Mouse (Mus musculus): Measurements from ENCODE around the gene Bdkrb1. TPM values are rescaled to one million over a fixed set of nuclear protein-coding genes. Genes with fewer than 3 reads are reported as not detected.

Gene Bdkrb1
- polyA plus RNA-seq, 1 experiment from 2014 or later: 0.37 TPM

GRCm38 (mm10) chr12:105605212-105605611 is 2.3 kb downstream of the Bdkrb1 start:
- Histone ChIP-seq H3K27me3 (replicated peaks; ENCODE audit: insufficient read depth, low read length) (no peaks in the 10 kb centered on the region), H3K36me3 (ENCODE audit: insufficient read depth, low read length) (no peaks in the 10 kb centered on the region), H3K9me3 (ENCODE audit: low read length) (no peaks in the 10 kb centered on the region), H3K4me3 (ENCODE audit: low read depth, low read length) (no peak overlapping the region), H3K9ac (replicated peaks; ENCODE audit: low read depth) (no peak overlapping the region), H3K4me2 (replicated peaks; ENCODE audit: low read depth, low read length) (no peak overlapping the region), H3K4me1 (ENCODE audit: insufficient read depth, low read depth, low read length) (no peaks in the 10 kb centered on the region), H3K27ac (ENCODE audit: low read length) (no peak overlapping the region)
- no peak for ATAC-seq
- no peak for DNase-seq (ENCODE audit: low spot score)
- WGBS: 49% methylated on average over 8 of the region's 8 CpGs
- TF ChIP-seq EP300 (IDR thresholded peaks at IDR 0.05) (no peak), CTCF (IDR thresholded peaks at IDR 0.05) (no peak)

- 61% methylated on average over 4 of the region's 4 CpGs for WGBS
- no peaks in the 10 kb centered on the region for H3K36me3 ChIP-seq (ENCODE audit: insufficient read depth, low read length)
- no peaks in the 10 kb centered on the region for H3K4me1 ChIP-seq (ENCODE audit: insufficient read depth, low read depth, low read length)
- TF ChIP-seq CTCF (IDR thresholded peaks at IDR 0.05) (no peak), EP300 (IDR thresholded peaks at IDR 0.05) (no peak)
- no peaks in the 10 kb centered on the region for H3K9me3 ChIP-seq (ENCODE audit: low read length)
- DNase-seq (ENCODE audit: low spot score) (no peak), ATAC-seq (no peak)
- no peak overlapping the region for H3K27ac ChIP-seq (ENCODE audit: low read length)
- no peak overlapping the region for H3K9ac ChIP-seq (replicated peaks; ENCODE audit: low read depth)
- H3K4me2 ChIP-seq (replicated peaks; ENCODE audit: low read depth, low read length): no peak overlapping the region
- H3K27me3 ChIP-seq (replicated peaks; ENCODE audit: insufficient read depth, low read length): no peaks in the 10 kb centered on the region
- H3K4me3 ChIP-seq (ENCODE audit: low read depth, low read length): no peak overlapping the region
These were observed 4.0 kb downstream of the Bdkrb1 start for GRCm38 (mm10) chr12:105606881-105607280.

GRCm38 (mm10) chr12:105611045-105611444 is 8.2 kb downstream of the Bdkrb1 start:
- H3K4me2 ChIP-seq (replicated peaks; ENCODE audit: low read depth, low read length): no peak overlapping the region
- no peak for ATAC-seq
- no peak overlapping the region for H3K4me3 ChIP-seq (ENCODE audit: low read depth, low read length)
- TF ChIP-seq CTCF (IDR thresholded peaks at IDR 0.05): no peak
- TF ChIP-seq EP300 (IDR thresholded peaks at IDR 0.05): no peak
- H3K27me3 ChIP-seq (replicated peaks; ENCODE audit: insufficient read depth, low read length): no peaks in the 10 kb centered on the region
- H3K9me3 ChIP-seq (ENCODE audit: low read length): no peaks in the 10 kb centered on the region
- no peak overlapping the region for H3K27ac ChIP-seq (ENCODE audit: low read length)
- 84% methylated on average over 2 of the region's 2 CpGs for WGBS
- H3K36me3 ChIP-seq (ENCODE audit: insufficient read depth, low read length): no peaks in the 10 kb centered on the region
- H3K9ac ChIP-seq (replicated peaks; ENCODE audit: low read depth): no peak overlapping the region
- no peaks in the 10 kb centered on the region for H3K4me1 ChIP-seq (ENCODE audit: insufficient read depth, low read depth, low read length)
- DNase-seq (ENCODE audit: low spot score): no peak

GRCm38 (mm10) chr12:105611748-105612147 is 8.9 kb downstream of the Bdkrb1 start:
- DNase-seq (ENCODE audit: low spot score) (peak; percentile 75), ATAC-seq (peak; percentile 41; the same call in 1 of the 2 replicates)
- Histone ChIP-seq H3K27ac (ENCODE audit: low read length) (no peak overlapping the region), H3K36me3 (ENCODE audit: insufficient read depth, low read length) (no peaks in the 10 kb centered on the region), H3K9me3 (ENCODE audit: low read length) (no peaks in the 10 kb centered on the region), H3K4me3 (ENCODE audit: low read depth, low read length) (no peak overlapping the region), H3K9ac (replicated peaks; ENCODE audit: low read depth) (no peak overlapping the region), H3K4me2 (replicated peaks; ENCODE audit: low read depth, low read length) (no peak overlapping the region), H3K27me3 (replicated peaks; ENCODE audit: insufficient read depth, low read length) (no peaks in the 10 kb centered on the region), H3K4me1 (ENCODE audit: insufficient read depth, low read depth, low read length) (no peaks in the 10 kb centered on the region)
- no peak for TF ChIP-seq EP300 (IDR thresholded peaks at IDR 0.05)
- TF ChIP-seq CTCF (IDR thresholded peaks at IDR 0.05): peak; percentile 86
- 17% methylated on average over 7 of the region's 7 CpGs for WGBS

- ATAC-seq (no peak), DNase-seq (ENCODE audit: low spot score) (no peak)
- Histone ChIP-seq H3K27ac (ENCODE audit: low read length) (no peak overlapping the region), H3K36me3 (ENCODE audit: insufficient read depth, low read length) (peaks cover 10% of the 10 kb centered on the region; the same call in 1 of the 2 replicates), H3K27me3 (replicated peaks; ENCODE audit: insufficient read depth, low read length) (no peaks in the 10 kb centered on the region), H3K4me2 (replicated peaks; ENCODE audit: low read depth, low read length) (no peak overlapping the region), H3K4me3 (ENCODE audit: low read depth, low read length) (no peak overlapping the region), H3K9me3 (ENCODE audit: low read length) (no peaks in the 10 kb centered on the region), H3K4me1 (ENCODE audit: insufficient read depth, low read depth, low read length) (no peaks in the 10 kb centered on the region), H3K9ac (replicated peaks; ENCODE audit: low read depth) (no peak overlapping the region)
- TF ChIP-seq CTCF (IDR thresholded peaks at IDR 0.05): no peak
- TF ChIP-seq EP300 (IDR thresholded peaks at IDR 0.05): no peak
- 80% methylated on average over 10 of the region's 10 CpGs for WGBS
These were observed 10.7 kb downstream of the Bdkrb1 start for GRCm38 (mm10) chr12:105613559-105613958.

GRCm38 (mm10) chr12:105622048-105622447 is 19.2 kb downstream of the Bdkrb1 start:
- H3K27ac ChIP-seq (ENCODE audit: low read length): no peak overlapping the region
- WGBS: 91% methylated on average over 7 of the region's 7 CpGs
- H3K4me2 ChIP-seq (replicated peaks; ENCODE audit: low read depth, low read length): no peak overlapping the region
- DNase-seq (ENCODE audit: low spot score) (no peak), ATAC-seq (no peak)
- H3K4me1 ChIP-seq (ENCODE audit: insufficient read depth, low read depth, low read length): no peaks in the 10 kb centered on the region
- no peak overlapping the region for H3K4me3 ChIP-seq (ENCODE audit: low read depth, low read length)
- no peaks in the 10 kb centered on the region for H3K9me3 ChIP-seq (ENCODE audit: low read length)
- TF ChIP-seq CTCF (IDR thresholded peaks at IDR 0.05) (no peak), EP300 (IDR thresholded peaks at IDR 0.05) (no peak)
- H3K36me3 ChIP-seq (ENCODE audit: insufficient read depth, low read length): peaks cover 33% of the 10 kb centered on the region
- H3K27me3 ChIP-seq (replicated peaks; ENCODE audit: insufficient read depth, low read length): no peaks in the 10 kb centered on the region
- no peak overlapping the region for H3K9ac ChIP-seq (replicated peaks; ENCODE audit: low read depth)

- Histone ChIP-seq H3K4me2 (replicated peaks; ENCODE audit: low read depth, low read length) (no peak overlapping the region), H3K27ac (ENCODE audit: low read length) (no peak overlapping the region), H3K4me3 (ENCODE audit: low read depth, low read length) (no peak overlapping the region), H3K9me3 (ENCODE audit: low read length) (no peaks in the 10 kb centered on the region), H3K9ac (replicated peaks; ENCODE audit: low read depth) (no peak overlapping the region), H3K36me3 (ENCODE audit: insufficient read depth, low read length) (peaks cover 26% of the 10 kb centered on the region; the same call in 1 of the 2 replicates), H3K4me1 (ENCODE audit: insufficient read depth, low read depth, low read length) (no peaks in the 10 kb centered on the region), H3K27me3 (replicated peaks; ENCODE audit: insufficient read depth, low read length) (no peaks in the 10 kb centered on the region)
- WGBS: 94% methylated on average over 12 of the region's 12 CpGs
- TF ChIP-seq CTCF (IDR thresholded peaks at IDR 0.05): no peak
- no peak for TF ChIP-seq EP300 (IDR thresholded peaks at IDR 0.05)
- DNase-seq (ENCODE audit: low spot score) (no peak), ATAC-seq (no peak)
These were observed 20.2 kb downstream of the Bdkrb1 start for GRCm38 (mm10) chr12:105622981-105623539.

All from lung, postnatal 0 days (tissue).